Mouse (Mus musculus): ENCODE data around the gene Ldha.

Gene Ldha

DNA sequence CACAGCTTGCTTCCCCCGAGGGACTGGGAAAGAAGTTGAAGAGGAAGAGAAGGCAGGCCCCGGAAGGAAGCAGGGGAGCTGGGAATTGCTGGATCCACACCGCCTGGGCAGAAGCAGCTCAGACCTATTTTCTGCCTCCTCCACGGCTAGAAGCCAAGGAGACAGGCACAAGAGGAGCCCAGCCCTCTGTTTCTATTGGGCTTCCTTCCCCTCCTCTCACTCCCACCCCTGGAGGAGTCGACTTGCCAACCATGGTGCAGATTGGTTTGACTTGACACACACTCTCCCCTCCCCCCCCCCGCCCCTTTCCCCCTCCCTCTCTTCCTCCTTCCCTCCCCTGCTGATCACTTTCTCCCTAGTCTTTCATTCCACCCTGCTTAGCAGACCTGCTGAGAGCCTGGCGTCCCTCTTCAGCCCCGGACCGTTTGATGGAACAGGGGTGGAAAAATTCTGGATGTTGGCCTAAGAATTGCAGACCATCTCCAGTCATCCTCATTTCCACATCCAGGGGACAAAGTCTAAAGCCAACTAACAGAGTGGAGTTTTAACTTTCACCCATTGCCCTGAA, 3.1 kb upstream of the Ldha start:
- DNase-seq: no peak

DNA sequence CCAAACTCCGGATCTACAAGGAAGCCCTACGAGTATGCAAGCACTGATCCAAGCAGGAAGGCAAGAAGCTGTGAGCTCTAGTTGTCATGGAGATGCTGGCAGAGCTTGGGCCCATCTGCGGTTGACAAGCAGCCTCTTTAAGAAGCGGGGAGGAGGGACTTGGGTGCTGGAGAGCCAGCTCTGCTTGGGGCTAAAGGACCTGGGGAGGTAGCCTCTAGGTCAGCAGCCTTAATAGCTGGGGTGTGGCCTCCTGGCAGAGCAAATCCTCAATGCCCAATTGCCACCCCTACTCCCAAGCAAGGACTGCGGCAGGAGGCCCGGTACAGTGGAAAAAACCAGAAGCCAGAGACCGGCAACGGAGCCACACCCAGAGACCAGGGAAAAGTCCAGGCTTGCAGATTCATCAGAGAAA, 2.4 kb upstream of the Ldha start:
- DNase-seq: peak; percentile 86

DNA sequence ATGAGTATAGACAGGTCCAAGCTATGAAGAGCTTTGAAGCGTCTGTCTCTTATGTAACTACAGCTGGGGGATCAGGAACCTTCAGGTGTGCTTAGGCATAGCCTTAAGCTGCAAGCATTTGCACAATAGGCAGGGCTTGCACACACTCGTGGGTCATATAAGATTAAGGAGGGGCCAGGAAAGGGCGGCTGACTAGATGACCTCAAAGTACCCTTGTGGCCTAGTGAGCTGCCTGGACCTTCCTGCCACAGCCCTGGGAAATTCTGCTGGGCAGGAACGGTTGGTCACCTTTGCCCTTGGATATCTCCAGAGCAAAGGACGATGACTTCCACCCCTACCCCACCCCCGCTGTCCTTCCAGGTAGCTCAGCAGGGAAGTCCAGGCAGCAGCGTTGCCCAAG, 1.8 kb upstream of the Ldha start:
- peak; percentile 50 for DNase-seq

DNA sequence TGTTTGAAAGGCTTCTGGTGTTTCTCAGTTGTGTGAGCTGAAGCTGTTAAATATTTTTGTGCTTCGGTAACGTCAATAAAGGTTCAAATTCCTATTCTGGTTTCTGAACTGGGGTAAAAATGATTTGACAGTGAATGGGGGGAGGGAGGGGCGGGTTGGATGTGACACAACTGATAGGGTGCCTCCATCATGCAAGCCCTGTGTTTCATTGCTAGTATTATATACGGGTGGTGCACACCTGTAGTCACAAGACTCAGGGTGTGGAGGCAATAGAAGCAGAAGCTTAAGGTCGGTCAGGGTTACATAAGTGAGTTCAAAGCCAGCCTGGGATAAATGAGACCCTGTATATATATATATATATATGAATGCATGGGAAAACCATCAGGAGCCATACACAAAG, 1.4 kb upstream of the Ldha start:
- no peak for DNase-seq

DNA sequence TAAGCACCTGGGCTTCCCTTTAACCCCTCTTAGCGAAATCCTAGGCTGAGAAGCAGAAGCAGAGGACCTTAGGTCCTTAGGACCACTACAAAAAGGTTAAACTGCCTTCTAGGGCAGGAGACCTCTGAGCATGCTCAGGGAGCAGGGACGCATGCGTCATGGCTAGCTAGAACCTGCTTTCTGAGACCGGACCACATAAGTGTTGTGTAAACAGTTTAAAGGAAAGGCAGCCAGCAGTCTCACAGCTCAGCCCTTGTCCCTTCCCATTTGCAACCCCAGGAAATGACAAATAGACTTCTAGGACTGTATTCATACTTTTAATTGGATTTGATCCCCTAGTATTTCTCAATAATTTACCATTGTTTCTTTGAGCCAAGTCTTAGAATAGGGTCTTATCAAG, 949 bp upstream of the Ldha start:
- no peak for DNase-seq

DNA sequence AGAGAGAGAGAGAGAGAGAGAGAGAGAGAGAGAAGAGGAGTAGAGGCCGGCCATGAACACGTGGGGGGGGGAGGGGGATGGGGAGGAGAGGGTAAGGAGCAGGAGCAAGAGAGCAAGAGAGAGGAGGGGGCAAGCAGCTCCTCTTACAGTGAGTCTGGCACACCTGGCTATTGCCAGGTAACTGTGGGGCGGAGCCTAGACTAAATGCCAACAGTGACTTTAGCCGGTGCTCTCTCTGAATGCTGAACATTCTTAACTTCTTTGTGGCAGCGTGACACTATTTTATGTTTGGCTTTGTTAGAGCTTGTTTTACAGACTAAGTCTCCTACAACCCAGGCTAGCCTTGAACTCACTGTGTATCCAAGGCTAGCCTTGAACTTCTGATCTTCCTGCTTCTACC, 1.0 kb downstream of the Ldha start:
- DNase-seq: no peak

DNA sequence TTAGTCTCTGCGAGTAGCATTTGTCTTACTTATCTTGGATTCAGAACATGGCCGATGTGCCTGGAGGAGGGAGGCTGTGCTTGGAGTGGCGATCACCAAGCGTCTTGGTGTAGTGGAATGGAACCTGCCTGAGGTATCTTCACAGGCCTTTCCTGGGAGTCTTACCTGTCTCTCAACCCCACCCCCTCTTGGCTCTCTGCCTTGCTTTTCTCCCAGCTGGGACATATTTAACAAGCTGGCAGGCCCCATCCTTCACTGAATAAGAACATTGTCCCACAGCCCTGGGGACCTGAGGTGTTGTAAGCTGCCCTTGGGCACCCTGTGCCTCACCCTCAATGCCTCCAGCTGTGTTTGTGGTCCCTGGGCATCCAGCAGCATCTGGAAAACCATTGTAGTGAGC, 2.3 kb downstream of the Ldha start:
- peak; percentile 52 for DNase-seq

DNA sequence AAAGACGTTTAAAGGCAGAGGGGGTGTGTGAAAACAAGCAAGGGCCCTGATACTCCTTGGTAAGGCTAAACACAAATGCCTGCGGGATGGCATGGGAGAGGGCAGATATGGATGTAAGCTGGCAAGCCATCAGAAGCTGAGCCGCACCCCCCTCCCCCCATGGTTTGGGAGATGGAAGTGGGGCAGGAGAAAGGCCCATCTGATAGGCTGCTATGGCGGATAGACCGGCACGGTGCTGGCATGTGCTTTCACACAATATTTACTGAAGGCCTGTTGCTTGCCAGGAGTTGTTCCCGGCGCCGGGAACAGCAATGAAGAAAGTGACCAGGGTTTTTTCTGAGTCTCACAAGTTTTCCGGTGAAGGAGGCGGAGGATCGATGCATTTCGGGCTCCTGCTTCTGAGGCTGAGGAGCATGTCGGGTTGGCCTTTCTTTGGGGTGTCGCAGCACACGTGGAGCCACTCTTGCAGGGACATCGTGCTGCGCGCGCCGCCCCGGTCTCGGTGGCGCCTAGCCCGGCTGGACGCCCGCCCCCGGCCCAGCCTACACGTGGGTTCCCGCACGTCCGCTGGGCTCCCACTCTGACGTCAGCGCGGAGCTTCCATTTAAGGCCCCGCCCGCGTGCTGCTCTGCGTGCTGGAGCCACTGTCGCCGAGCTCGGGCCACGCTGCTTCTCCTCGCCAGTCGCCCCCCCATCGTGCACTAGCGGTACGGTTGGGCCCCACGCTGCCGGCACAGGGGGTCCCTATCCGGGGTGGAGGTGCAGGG, 4.1 kb downstream of the Ldha start:
- peak; percentile 85 for DNase-seq

DNA sequence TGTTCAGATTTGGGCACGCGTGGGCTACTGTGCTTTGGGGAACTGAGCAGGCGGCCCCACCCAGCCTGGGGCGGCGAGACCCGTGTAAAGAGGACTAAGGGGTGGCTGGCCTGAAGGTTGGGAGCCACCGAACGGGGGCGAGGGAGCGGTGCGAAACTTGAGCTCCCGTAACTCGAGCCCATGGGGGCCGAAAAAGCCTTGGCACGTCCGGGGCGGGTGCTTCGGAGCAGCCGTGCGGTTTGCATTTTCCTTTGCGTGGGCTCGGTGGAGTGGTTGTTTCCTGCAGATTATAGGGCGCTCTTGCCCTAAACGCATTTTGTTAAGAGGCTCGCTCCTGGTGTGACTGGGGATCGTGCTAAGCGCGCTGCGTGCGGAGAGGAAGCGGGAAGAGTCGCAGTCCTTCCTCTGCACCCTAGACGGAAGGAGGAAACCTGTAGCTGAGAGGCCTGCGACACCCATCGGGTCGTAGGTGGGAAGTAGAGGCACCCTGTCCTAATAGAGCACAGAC, 4.8 kb downstream of the Ldha start:
- DNase-seq: peak; percentile 46

DNA sequence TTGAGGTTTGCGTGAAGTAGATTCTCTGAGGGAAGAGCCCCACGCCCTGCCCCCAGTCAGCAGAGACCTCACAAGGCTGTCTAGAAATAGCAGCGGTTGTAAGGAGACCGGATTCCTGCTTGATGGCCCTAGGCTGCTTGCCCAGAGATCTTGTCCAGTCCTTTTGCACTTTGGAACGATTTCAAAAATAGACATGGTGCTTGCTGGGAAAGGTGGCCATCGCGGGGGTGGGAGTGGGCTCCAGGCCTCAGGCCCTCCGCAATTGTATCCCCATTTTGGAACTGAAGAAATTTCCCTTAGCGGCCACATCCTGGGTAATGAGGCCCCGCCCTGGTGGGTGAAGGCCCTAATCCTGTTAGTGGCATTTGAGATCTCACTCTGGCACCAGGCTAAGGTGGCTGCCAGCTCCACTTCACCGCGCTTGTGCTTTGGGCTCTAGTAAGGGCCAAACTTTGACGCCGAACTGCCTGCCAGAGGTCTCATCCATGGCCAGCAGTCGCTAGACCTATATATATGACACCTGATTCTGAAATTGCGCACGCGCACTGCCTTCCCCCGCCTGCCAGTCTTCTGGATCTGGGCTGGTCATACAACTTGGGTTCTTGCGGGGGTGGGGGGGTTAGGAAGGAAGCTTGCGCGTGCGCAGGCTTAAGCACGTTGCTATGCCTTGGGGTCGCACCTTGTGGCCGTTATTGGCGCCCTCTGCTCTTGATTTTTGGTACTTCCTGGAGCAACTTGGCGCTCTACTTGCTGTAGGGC, 5.4 kb downstream of the Ldha start:
- peak; percentile 68 for DNase-seq

DNA sequence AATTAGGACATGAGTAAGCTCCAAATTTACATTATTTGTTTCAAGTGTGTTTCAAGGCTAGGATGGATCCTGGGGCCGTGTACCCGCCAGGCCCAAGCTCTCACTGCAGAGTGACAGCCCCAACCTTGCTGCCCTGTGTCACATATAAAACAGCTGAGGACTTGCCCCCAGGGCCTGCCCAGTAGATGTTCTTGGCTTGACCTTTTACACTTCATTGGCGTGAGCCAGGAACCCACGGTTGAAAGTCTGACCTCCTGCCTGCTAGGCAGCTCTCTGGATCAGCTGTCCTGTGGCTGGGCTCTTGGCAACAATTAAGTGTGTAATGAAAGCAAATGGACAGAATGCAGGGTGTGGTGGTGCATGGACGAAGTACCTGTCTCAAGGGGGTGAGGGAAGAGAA, 8.0 kb downstream of the Ldha start:
- no peak for DNase-seq

DNA sequence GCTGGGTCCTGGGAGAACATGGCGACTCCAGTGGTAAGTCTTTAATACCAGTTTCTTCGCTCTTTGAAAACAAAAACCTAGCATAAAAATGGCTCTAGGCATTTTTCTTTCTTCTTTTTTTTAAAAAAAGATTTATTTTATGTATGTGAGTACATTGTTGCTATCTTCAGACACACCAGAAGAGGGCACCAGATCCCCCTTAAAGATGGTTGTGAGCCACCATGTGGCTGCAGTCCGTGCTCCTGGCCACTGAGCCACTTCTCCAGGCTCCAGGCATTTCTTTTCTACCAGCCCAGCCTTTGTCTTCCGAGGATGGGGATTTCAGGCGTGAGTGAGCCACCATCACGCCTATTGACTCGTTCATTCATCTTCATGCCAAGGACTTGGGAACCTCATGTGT, 9.8 kb downstream of the Ldha start:
- no peak for DNase-seq

DNA sequence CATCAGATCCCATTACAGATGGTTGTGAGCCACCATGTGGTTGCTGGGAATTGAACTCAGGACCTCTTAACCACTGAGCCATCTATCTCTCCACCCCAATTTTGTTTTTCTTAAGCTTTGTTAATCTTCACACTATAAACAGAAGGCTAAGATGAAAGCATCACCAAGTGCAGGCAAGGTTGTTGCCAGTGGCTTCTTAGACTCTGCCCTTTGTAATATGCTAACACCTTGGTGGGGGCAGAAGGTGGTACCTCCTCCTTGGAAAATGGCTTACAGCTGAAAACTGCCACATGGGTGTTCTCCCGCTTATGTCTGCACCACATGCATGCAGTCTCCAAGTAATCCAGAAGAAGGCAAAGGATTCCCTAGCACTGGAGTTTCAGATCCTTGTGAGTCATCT, 11.4 kb downstream of the Ldha start:
- no peak for DNase-seq

DNA sequence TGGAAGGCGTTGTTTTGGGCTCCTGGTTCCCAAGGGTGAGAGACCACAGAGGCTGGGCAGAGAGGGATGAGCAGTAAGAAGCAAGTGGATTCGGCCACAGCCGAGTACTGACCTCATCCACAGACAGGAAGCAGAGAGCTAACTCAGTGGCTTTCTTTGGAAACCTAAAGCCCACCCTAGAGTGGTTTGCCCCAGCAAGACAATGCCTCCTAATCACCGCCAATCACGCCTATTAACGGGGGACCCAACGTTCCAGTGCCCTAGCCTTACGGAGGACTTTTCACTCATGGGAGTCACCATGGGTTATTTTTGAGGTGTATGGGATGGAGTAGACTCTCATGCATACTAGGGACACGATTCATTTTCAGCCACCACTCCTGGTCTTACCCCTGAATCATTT, 12.1 kb downstream of the Ldha start:
- no peak for DNase-seq

DNA sequence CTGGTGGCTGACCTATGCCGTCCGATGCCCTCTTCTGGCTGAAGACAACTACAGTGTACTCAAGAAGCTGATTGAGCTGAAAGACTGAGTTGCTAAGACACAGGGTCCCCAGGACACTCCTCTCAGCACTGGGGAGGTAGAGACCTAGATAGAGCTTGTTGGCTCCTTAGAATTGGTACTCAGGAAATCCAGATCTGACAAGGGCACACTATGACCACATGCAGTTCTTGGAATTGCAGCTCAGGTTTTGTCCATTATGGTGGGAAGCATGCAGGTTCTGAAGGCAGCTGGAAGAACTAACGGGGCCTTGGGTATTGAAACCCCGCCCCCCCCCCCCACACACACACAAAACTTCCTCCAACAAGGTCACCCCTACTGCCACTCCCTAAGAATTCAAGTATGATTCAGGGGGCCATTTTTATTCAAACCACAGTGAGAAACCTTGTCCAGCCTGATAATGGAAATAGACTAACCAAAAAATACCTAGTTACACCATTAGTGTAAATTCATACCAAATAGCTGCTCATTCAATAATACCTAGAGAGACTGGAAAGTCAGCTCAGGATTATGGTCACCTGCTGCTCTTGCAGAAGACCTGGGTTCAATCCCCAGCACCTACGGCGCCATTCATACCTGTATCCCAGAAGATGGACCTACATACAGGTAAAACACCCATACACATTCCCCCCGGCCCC, 14.7 kb downstream of the Ldha start:
- DNase-seq: no peak

DNA sequence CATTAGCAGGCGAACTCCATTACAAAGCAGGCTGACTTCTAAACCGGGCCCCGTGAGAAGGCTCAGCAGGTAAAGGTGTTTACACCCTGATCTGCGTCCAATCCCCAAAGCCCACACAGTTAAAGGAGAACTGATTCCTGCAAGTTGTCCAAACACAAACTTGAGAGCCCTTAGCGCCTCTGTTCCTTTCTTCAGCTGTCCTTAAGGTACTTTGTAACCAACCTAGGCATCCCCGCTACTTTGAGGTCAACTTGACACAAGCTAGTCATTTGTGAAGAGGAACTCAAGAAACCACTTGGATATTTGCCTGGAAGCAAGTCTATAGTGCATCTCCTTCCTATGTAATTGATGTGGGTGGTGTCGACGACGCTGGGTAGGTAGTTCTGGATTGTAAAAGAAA, 16.2 kb downstream of the Ldha start:
- no peak for DNase-seq

DNA sequence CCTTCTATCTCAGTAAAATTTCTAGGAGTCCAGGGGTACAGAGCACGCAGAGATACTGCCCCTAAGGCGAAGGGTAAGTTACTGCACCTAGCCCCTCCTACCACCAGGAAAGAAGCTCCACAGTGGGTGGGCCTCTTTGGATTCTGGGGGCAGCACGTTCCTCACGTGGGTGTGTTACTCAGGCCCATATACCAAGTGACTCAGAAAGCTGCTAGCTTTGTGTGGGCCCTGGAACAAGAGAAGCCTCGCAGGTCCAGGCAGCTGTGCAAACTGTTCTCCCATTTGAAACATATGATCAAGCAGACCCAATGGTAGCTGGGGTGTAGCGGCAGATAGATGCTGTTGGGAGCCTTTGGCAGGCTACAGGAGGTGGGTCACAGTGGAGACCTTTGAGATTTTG, 17.8 kb downstream of the Ldha start:
- no peak for DNase-seq

DNA sequence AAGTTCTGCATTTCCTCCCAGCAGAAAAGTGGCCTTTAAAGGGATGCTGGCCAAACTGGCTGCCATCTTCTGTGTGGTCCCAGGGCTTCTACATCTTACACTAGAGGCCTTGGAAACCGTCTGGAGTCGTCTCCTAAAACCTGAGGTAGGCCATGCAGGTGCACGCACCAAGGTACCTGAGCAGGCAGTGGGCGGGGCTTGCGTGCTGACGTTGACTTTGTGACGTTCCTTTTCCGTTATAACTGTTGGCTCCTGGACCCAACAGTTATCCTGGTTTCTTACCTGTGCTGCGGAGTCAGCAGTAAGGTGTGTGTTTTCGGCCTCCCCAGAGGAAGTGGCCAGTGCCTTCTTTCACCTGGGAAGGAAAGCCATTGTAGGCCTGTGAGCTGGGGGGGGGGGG, 19.7 kb downstream of the Ldha start, which contains the start of gene Ldhc:
Gene Ldhc, plus strand, starts transcription at position 208 of the 400 bp plus-strand sequence.
- no peak for DNase-seq

DNA sequence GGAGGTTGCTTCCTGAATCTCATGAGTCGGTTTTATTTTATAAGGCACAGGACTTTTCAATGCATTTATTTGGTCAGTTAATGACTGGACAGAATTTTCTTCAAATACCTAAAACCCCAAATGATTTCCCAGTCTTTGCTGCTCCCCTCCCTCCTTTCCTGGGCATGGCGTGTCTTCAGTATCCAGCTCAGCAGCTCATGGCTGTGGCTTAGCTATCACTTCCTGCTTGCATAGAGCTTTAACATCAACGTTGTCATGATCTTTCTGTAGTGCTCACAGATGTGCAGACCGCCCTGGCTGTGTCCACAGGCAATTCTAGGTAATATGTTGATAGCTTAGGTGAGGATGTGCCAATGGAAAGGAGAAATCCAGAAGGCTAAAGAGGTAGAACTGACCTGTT, 30.7 kb downstream of the Ldha start:
- DNase-seq: no peak

DNA sequence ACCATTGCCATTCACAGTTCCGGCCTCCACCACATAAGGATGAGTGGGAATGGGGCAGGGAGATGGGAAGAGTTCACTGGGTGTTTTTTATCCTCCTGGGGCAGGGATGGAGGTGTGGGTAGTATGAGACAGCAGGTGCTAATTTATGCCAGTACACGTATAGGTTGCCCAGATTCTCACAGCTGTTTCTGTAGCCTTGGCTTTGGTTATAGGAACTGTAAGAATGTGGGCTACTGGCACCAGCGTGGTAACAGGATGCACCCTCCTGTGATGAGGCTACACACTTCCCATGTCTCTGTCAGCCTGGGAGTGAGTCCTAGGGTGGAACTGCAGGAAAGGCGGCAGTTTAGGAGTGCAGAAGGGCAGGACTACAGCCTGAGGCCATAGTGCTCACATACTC, 35.6 kb downstream of the Ldha start:
- no peak for DNase-seq

DNA sequence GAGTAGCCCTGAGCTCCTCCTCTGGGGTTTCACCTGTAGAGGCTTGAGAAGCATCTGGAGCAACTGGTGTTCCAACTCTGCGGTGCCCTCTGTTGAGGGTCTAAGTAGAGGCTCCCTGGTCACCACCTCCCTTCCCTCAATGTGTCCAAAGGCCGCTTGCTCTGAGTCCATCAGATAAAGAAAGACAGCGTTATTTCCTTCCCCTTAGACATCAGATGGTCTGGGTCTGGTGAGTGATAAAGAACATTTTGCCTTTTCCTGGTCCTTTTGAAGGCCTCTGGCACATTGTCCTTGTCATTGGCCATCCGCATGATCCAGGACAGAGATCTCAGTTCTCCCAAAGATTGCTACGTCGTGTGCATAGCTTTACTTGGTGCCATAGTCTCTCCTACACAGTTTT, 36.0 kb downstream of the Ldha start:
- no peak for DNase-seq

DNA sequence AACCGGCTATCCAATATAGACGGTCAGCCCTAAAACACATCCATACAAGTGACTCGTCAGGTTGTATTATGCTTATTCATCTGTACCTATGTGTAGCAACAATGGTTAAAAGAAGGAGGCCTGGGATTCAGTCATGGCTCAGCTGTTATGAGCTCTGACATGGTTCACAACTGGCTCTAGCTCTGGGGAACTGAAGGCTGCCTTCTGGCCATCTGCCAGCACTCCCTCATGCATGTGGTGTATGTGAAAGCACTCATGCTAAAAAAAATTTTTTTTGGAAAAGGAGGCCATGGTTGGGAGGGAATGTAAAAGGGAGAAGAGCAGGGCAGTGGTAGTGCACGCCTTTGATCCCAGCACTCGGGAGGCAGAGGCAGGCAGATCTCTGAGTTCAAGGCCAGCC, 38.6 kb downstream of the Ldha start:
- DNase-seq: no peak

DNA sequence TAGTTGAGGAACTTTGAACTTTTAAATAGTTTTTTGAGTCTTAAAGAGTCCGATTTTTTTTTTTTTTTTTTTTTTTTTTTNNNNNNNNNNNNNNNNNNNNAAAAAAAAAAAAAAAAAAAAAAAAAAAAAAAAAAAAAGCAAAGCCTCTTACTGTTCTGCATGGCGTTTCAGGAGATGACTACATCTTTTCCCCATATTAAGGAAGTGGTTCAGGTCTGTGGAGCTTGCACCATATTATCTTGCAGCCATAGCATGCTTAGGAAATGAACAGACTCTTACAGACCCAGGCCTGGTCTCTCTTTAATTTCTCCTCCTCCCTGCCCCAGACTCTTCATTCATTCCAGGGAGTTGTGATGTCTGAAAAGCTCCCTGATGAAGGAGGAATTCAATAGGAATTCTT, 39.7 kb downstream of the Ldha start:
- DNase-seq: no peak

Data from cerebellum, adult 11-12 months (tissue).